Mouse (Mus musculus): ENCODE results near the gene Plpp3.
A peak's percentile ranks its signal among the peaks of the same experiment; 100 is the strongest.

Plpp3 gene

DNA sequence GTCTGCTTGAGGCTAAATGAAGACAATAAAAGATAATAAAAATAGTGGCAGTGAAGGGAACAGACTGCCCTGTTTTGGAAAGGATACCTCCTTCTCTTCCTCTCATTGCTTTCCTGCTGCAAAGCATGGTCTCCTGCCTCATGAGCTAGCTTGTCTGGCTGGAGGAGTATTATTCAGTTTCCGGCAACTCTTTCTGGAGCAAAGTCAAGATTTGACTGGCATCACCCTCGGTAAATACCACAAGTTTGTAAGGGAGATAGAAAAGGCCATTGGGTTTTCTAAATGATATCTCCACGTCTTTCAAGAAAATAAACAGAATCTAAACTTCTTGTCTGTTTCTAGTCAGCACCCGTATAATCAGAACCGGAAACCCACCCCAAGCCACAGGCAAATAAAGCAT, 34.4 kb downstream of the Plpp3 start:
- no peak for DNase-seq

DNA sequence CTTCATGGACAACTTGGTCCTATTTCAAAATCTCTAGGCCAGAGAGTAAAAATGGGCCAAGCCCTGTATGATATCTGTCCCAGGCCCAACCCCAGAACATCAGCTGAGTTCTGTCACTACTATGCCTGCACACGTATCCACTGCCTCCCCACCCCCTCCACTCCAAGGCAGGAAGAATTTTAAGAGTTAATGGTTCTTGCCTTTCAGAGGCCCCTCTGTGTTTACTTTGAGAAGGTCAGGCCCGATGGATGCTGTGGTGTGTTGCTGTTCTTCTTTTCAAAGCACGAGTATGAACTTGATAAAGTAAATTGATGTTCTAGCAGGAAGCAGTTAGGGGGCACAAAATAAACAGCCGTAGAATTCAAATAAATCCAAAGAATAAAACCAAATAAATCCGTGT, 35.5 kb downstream of the Plpp3 start:
- no peak for DNase-seq

DNA sequence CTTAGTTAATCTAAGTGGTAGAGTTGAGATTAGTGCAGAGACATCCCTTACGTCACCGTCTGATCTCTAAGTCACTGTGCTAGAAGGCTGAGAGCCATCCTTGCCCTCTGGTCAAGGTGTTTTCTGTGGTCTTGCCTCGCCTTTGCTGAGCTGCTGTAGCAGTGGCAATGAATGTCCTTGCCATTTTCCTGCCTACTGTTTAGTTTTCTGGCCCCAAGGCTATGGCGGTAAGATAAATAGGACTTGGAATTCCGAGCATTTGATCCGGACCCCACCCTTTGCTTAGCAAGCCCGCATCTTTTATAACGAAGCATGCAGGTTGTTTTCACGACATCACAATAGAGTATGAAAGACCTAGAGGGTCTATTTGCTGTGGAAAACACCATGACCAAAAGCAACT, 38.1 kb downstream of the Plpp3 start:
- no peak for DNase-seq

DNA sequence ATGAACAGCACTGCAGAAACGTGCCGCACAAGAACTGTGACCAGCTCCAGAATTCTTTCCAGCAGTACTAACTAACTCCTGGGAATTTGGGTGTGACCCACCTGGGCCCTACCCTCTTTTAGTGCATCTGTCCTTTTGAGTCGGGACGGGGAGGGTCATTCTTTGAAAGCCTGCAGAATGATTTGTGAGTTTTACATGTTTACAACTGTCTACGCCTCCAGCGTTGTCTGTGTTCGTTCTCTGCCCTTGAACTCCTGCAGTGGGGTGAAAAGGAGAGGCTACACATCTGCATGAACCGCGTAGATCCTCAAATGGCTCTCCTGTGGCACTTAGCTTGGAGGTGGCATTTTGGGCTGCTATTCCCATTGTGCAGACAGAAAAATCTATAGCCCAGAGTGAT, 39.0 kb downstream of the Plpp3 start:
- DNase-seq, result no peak

DNA sequence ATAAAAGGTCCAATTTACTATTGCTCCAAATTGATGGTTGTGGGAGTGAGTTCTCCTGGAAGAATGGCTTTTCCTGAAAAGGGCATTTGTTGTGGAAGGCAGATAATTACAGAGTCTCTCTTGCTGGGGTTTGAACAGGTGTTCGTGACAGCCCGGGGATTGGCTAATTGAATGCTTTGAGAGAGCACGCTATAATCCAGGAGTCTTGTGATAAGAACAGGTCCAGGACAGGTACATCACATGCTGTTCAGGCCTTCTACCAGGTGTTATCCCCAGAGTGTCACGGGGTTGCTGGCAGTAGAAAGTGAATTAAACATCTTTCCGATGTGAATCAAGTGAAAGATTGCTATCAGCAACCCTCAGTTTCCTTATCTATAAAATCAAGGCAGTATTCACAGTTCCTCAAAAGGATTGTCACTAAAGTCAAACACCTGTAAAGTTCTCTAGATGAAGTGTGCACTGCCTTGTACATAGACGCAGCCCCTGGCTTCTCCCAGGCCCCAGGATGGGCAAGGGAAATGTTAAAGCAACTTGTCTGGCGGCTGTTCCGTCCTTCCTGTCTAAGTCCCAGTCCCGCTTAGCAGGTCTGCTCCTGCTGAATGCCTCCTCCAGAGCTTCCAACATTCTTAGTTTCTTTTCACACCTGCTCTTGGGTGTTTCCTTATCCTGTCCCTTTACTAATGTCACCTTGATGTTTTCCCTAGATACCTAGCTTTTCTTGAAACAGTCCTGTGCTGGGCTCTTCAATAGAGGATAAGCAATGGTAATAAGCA, 40.0 kb downstream of the Plpp3 start:
- no peak for DNase-seq

DNA sequence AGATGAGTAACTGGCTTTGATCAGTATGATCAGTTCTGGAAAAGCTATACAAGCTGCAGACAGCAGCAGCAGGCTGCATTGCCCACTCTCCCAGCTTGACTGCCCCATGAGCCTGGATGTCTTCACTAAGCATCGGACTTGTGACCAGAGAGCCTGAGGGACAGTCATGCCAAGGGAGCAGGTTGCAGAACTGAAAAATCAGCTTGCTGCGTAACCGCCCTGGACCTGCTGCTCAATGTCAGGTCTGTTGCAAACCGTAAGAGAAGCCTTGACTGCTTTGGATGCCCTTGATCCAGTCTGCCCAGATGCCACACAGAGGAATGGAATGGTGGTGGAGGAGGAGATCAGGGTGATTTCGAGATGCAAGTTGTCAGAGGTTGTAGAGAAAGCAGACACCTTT, 41.5 kb downstream of the Plpp3 start:
- no peak for DNase-seq

DNA sequence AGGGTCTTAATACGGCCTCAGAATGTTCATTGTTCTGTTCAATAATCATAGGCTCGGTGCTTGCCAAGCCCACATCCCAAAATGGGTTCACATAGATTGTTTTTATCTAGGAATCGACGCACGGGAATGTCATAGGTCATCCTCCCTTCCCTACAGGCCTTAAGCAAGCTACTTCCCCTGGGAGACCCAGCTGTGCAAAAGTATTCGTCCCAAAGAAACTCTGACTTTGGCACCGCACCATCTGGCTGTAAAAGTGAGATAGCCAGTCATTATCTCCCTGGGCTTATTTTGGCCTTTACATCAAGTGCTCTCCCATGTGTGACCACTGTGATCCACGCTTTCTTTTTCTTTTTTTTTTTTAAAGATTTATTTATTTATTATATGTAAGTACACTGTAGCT, 42.2 kb downstream of the Plpp3 start:
- peak; percentile 96 for DNase-seq

DNA sequence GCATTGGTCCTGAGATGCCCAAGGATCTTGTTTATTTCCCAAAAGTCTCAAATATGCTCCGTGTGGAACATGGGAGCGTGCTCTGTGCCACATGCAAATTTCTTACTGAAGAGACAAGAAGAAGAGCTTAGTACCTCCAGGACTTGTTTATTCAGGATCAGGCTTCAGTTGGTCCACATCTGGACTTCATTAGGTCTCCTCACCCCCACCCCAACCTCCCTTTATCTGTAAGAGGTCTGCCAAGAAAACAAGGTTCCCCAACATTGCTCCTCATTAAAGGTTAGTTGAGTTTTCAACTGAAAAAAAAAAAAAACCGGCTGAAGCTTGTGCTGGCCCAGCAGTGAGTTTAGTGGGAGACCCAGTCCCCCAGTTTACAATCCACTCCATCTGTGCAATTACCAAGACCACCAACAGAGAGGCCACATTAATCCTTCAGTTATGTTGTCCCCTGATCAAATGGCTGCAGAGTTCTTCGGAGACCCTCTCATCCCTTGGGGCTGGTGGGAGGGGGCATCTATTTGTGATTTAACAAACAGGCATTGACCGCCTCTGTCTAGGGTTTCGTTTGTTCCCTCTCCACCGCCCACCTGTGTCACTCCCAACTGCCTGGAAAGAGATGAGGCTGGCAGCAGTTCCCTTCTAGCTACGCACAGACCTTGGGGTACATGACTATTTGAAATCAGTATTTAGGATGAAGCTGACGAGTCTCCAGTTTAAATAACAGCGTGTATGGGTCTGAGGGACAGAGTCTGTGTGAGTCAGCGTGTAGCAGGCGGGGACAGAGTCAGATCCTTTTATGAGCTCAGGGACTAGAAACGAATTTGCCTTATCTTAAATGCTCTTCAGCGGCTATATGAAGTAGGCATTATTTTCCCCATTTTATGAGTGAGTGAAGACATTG, 43.7 kb downstream of the Plpp3 start:
- no peak for DNase-seq

DNA sequence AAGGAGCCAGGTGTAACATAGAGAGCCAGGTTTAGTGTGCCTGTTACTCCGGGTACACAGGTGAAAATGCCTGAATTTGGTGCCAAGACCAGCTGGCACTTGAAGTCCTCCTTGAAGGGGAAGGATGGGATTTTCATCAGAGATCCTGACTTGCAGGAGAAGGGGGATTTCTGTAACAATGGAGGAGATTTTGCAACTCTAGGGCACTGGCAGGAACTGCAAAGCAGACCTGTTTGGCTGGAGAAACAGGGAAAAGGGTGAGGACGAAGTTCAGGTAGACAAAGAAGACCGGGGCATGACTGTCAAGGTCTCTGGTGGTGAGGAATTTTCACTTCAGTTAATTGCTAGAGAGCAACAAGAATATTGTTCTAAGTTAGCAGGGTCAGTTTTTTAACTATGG, 45.3 kb downstream of the Plpp3 start:
- no peak for DNase-seq

DNA sequence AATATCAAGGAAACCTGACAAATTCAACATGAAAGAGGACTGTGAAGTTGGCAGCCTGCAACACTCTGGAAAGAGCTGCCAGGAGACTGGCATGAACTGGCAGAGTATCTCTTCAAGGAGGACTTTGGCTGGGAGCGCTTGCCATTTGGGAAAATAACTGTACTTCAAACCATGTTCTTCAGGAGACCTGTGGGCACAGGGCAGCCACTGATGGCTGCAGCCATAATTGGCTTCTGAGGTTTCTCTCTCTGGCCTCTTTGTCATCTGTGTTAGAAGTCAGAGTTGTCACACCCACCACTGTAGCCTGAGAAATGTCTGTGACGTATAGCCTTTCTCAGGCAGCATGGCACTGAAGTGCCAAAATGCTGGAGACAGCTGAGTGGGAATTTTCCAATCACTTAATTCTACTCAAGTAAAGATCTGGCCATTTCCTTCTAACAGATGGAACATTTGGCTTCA, 46.2 kb downstream of the Plpp3 start:
- DNase-seq, result no peak

DNA sequence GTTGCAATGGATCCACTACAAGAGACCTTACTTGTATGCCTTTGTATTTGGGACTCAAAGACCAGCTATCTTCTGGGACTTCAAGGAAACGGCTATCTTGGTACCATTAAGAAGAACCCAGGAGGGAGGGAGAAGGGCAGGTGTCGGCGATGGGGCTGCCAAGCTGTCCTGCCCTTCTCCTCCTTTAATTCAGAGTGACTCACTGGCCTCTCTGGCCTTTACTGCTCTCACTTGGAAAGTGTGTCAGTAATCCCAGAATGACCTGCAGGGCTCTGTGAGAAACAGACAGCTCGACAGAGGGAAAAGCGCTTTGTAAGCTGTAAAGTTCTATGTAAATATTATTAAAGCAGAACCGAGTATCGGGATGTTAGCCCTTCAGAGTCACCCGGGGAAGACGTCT, 46.9 kb downstream of the Plpp3 start:
- no peak for DNase-seq

DNA sequence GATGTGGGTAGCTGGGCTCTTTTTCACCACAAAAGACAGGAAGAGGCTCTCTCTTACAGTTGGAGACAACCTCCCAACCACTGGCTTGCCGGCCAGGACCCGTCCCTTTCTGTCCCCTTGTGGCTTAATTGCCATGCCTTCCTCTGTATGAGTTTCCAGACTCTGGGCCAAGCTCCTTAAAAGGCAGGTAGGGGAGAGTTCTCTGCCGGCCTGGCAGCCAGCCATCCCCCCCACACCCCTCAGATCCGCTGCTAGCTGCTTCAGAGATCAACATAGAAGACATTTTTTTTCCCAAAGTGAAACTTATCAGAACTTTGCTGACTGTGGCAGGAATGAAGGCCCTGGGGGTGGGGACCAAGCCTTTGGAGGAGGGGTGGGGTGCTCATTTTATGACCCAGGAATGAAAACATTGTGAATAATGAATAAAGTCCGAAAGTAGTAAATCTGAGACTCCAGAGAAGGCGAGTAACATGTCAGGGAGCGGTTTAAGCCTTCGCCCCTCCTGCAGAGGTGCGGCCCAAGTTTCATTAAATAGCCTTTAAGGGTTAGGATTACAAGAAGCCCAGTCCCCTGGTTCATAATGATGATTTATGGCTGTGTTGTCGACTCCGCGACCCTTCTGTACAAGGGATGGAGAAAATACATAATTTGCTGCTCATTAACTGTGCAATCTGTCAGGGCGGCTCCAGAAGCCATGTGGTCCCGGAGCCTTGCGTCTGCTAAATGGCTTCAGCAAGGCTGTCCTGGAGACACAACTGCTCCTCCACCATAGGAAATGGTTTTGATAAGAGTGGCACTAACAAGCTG, 48.1 kb downstream of the Plpp3 start:
- peak; percentile 99 for DNase-seq

DNA sequence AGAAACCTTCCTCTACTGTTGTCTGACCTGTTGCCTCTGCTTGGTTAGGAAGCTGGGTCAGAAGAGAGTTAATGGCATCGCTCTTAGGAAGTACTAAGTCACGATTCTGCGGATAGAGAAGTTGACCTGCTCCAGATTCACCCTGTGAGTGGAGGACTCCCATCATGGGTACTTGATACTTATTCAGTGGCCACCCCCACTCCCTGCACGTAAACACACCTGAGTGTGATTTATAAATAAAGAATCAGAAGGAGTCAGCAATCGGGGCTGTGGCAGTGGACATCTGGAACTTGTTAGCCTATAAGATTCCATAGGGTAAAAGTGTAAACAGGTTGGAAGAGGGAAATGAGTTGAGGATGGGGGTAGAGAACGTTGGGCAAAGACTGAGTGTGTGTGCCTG, 49.0 kb downstream of the Plpp3 start:
- DNase-seq, result no peak

DNA sequence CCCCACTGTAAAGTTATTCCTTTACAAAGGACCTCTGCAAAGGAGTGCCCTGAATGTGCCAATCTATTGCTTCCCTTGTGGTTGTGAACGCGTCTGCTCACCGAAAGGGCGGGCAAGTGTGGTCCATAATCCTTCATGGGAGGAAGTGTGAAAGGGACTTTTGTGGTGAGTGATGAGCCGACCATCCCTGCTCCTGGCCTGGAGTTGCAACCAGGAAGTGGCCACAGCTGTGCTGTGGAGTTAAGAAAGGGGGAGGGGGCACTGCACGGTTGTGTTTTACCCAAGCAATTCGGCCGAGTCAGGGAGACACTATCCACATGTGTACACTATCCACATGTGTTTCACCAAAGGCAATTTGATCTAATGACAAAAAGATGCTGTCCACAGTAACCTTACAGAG, 49.8 kb downstream of the Plpp3 start:
- peak; percentile 96 for DNase-seq

DNA sequence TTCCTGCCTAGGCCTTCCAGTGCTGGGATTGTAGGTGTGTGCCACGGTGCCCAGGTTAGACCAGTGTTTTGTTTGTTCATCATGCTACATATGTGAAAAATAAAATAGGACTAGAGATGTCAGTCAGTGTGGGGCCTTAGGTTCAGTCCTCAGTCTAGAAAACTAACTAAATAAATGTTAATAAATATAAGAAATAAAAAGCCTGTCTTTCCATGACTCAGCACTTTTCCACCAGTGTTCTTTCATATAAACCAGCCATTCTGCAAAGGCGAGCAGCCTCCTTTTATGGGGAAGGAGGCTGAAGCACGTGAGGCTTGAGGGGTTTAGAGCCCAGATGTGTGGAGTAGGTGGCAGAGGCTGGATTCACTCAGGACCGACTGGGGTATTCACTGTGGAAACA, 50.5 kb downstream of the Plpp3 start:
- no peak for DNase-seq

DNA sequence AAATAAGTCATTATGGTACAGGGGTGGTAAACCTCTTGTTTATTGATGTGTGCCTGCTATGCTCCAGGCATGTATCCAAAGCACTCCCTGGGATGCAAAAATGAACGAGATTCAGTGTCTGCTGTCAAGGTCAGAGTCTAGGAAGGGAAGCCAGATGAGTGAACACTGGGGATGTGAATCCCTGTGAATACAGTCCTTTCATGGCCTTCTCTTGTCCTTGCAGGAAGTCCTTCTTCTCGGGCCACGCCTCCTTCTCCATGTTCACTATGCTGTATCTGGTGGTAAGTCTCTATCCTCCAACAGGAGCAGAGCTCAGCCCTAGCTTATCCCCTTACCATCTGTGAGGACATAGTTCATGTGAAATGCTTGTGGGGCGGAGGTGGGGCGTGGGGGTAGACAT, 51.8 kb downstream of the Plpp3 start:
- no peak for DNase-seq

DNA sequence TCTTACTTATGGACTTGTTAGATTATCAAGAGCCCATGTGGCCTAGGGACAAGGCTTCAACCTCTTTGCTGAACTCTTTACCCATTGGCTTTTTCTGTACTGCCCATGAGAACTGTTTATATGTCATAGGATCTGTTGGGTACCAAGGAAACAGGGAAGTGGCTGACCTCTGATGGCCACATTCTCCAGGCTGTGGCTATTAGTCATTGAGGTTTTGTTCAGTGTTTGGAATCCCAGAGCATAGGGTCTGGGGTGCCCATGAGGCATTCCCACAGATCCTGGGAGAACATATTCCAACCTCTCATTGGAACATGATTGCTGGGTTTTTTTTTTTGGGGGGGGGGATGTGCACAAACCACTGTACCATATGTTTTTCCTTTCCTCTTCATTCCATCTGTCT, 56.2 kb downstream of the Plpp3 start:
- no peak for DNase-seq

DNA sequence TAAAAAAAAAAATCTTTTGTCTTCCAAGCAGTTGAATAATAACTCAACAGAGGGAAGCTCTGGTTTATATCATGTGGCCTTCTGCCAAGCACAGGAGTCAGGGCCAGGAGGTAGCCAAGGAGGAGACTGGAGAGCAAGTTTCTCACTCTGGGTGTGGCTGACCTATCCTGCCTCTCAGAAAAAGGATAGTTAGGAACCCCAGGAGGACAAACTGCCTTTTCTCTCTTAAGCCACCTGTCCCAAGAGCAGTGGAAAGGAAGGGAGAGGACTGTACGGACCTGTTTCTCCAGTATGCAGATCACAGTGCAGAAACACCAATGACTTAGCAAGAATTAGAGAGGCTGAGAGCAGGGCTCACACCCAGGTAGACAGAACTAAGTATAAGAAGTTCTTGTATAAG, 57.3 kb downstream of the Plpp3 start:
- DNase-seq, result peak; percentile 94

DNA sequence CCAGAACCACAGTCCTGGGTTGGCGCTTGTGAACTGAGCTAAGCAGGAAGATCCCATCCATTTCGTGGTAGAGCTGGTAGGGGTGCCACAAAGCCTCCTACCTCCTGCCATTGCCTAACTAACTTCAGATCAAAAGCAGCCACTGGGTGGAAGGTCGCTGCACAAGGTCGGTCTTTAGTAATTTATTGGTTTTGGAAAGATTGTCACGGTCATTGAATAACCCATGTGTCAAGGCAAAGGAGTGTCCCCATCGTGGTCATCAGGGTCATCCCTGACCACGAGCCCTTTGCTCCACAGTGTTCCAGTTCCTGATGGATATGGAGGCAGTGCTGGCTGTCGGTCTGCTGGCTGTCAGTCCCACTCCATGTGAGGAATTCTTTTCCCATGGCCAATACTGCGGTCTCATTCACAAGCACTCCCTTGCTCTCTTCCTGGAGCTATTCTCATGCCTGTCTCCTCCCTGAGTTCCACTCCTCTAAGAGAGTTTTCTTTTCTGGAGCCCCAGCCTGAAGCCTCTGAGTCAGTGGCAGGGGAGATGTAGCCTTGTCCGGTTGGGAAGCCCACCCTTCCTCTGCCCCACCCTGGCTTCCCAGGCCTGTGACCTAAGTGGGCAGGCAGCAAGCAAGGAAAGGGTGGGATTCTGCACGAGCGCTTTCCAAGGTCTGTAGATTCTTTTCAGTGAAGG, 58.7 kb downstream of the Plpp3 start:
- peak; percentile 96 for DNase-seq

DNA sequence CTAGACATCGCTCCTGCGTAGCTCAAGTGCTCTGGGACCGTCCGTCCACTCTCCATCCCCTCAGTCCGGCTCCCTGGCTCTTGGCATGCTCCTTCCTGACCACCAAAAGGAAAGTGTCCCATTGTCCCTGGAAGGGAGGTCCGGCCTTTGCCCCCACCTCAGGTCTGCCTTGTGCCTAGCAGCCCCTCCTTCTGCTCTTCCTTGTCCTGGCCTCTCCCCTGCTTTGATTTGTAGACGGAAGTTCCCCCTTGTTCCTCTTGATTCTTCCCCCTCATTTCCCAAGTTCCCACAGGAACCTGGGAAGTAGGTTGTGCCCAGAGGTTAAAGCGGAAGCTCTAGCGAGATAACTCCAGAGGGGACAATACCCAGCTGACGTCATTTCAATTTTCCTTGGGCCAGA, 61.1 kb downstream of the Plpp3 start:
- DNase-seq, result peak; percentile 96

DNA sequence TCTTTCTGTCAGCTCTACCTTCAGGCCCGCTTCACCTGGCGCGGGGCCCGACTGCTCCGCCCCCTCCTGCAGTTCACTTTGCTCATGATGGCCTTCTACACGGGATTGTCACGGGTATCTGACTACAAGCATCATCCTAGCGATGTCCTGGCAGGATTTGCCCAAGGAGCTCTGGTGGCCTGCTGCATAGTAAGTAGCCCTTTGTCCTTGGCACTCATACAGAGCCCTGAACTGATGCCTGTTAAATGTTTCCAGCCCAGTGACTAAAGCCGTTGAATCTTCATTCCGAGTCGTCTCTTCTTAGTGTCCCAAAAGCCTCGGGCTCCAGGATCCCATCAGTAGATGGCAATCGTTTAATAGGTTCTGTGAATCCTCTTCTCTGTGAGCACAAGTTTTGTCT, 62.2 kb downstream of the Plpp3 start:
- no peak for DNase-seq

DNA sequence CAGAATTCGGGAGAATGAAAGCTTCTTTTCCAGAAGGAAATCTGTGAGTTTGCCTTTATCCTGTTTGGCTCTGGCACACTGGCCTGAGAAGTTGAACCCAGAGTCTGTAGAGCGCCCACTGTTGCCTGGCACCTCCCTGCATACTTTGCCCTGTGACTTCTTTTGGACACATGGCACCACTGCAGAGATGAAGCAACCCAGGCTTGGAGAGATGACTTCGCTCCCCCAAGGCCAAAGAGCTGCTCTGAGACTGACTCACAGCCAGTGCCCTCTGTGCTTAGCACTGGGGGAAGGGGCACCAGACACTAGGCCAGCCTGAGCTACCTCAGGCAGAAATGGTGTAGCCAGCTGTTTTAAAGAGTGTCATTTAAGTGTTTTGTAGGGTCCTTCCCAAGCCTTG, 63.7 kb downstream of the Plpp3 start:
- DNase-seq, result no peak

Measured in heart, adult 11 months (tissue).